Mouse (Mus musculus) liver, adult 2 months (tissue): Measurements from ENCODE around the gene Dolk. TPM values are rescaled to one million over a fixed set of nuclear protein-coding genes. Genes with fewer than 3 reads are reported as not detected.

Experiments
- DNase-seq: peaks from one replicate; pipeline ENCODE4 v3.0.0-alpha.2; 2011; ENCODE audit warnings: low read depth, low spot score; ENCODE audit errors: extremely low read depth
- H3K27ac ChIP-seq: fragments of 200-500 bp; replicated peaks from 2 replicates; pipeline ENCODE4 v1.5.1; 2012; ENCODE audit warnings: low read depth, mild to moderate bottlenecking, control low read depth, inconsistent platforms, low read length; ENCODE audit not compliant: insufficient read depth
- H3K27me3 ChIP-seq: fragments of 200-500 bp; 2 replicates; pipeline ENCODE4 v1.6.1; 2012; ENCODE audit warnings: mild to moderate bottlenecking, moderate library complexity, low read length, inconsistent platforms; ENCODE audit not compliant: control insufficient read depth, insufficient read depth
- H3K36me3 ChIP-seq: fragments of 200-500 bp; 2 replicates; pipeline ENCODE4 v1.6.1; 2012; ENCODE audit warnings: low read length, inconsistent platforms; ENCODE audit not compliant: control insufficient read depth, insufficient read depth
- H3K4me1 ChIP-seq: fragments of 200-500 bp; 2 replicates; pipeline ENCODE4 v1.6.1; 2011; ENCODE audit warnings: low read length; ENCODE audit not compliant: control insufficient read depth, insufficient read depth
- H3K4me3 ChIP-seq: fragments of 200-500 bp; 2 replicates; pipeline ENCODE4 v1.5.1; 2011; ENCODE audit warnings: low read depth, mild to moderate bottlenecking, control low read depth, low read length, moderate library complexity; ENCODE audit not compliant: insufficient read depth
- H3K79me2 ChIP-seq: fragments of 200-500 bp; 2 replicates; pipeline ENCODE4 v1.6.1; 2012; ENCODE audit warnings: inconsistent platforms, mild to moderate bottlenecking, low read length, moderate library complexity; ENCODE audit not compliant: control insufficient read depth, insufficient read depth
- H3K9ac ChIP-seq: fragments of 200-500 bp; 2 replicates; pipeline ENCODE4 v1.6.1; 2012; ENCODE audit warnings: low read depth, mild to moderate bottlenecking, control low read depth, inconsistent platforms, low read length
- CTCF ChIP-seq: fragments of 200-500 bp; IDR thresholded peaks from 2 replicates; pipeline ENCODE4 v1.5.1; 2011; ENCODE audit warnings: low read depth, low read length, control low read depth
- POLR2A ChIP-seq: fragments of 200-500 bp; IDR thresholded peaks from 2 replicates; pipeline ENCODE4 v1.6.1; 2011; ENCODE audit warnings: low read length, control low read depth; ENCODE audit not compliant: insufficient read depth; ENCODE audit errors: extremely low read depth
- WGBS: fragments of 180-500 bp; shearing (Covaris S2); methylation state at CpG from one replicate; pipeline ENCODE4 v1.1.7; 2018; 5-methylcytosine and 5-hydroxymethylcytosine counted together
- polyA plus RNA-seq: library from polyadenylated mRNA; depleted of rRNA; stranded (reverse); fragments of >200 nt; gene quantifications from 2 replicates; pipeline ENCODE4 v1.2.3, GENCODE M21; 2012
- total RNA-seq: library from RNA; depleted of rRNA; stranded (reverse); fragments of >200 nt; gene quantifications from 2 replicates; pipeline ENCODE4 v1.2.3, GENCODE M21; 2014

Dolk gene
- total and polyA plus RNA-seq, 2 experiments = 12.2 to 20.6 TPM

GRCm38 (mm10) chr2:30281651-30282050 lies 4.5 kb downstream of the Dolk start:
- TF ChIP-seq POLR2A = no peak
- TF ChIP-seq CTCF = no peak
- Histone ChIP-seq H3K4me3 (no peak overlapping the region), H3K27me3 (no peaks in the 10 kb centered on the region), H3K4me1 (peaks cover 5% of the 10 kb centered on the region), H3K36me3 (peaks cover 7% of the 10 kb centered on the region; the same call in 1 of the 2 replicates), H3K79me2 (peaks cover 12% of the 10 kb centered on the region; the same call in 1 of the 2 replicates), H3K27ac (no peak overlapping the region), H3K9ac (no peak overlapping the region)
- WGBS = 66% methylated on average over 3 of the region's 3 CpGs
- no peak for DNase-seq

DNA sequence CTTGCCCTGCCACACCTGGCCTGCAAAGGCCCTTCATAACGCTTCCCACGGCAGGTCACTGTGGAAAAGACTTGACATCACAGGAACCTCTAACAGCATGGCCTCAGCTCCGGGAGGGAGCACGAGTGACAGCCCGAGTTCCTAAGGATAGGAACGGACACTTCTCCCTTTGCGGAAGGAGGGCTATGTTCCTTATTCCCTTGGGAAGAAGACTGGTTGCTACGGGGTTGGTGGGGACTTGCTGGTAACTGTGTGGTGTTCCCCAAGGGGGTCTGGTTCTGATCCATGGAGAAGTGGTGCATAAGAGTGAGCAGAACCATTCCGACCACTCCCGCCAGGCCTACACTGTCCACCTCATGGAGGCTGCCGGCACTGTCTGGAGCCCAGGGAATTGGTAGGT lies 5.4 kb downstream of the Dolk start, which contains the start of gene Gm28038:
TSS of gene Gm28038 (plus strand) at position 301 of the 400 bp plus-strand sequence.
- WGBS = 97% methylated on average over 11 of the region's 11 CpGs
- Histone ChIP-seq H3K27me3 (no peaks in the 10 kb centered on the region), H3K79me2 (peaks cover 5% of the 10 kb centered on the region; the same call in 1 of the 2 replicates), H3K4me1 (peaks cover 5% of the 10 kb centered on the region), H3K36me3 (peaks cover 7% of the 10 kb centered on the region; the same call in 1 of the 2 replicates), H3K4me3 (no peak within 1 kb of the TSS), H3K9ac (no peak within 1 kb of the TSS), H3K27ac (no peak within 1 kb of the TSS)
- DNase-seq = no peak
- TF ChIP-seq CTCF (no peak), POLR2A (no peak)

- H3K9ac ChIP-seq = no peak overlapping the region
- peaks cover 32% of the 10 kb centered on the region for H3K4me1 ChIP-seq
- H3K79me2 ChIP-seq = peaks cover 11% of the 10 kb centered on the region
- peak overlapping the region; percentile 15 for H3K27ac ChIP-seq
- no peaks in the 10 kb centered on the region for H3K27me3 ChIP-seq
- 0% methylated on average over 1 of the region's 1 CpGs for WGBS
- peak; percentile 94 for DNase-seq
- peak; percentile 27; the same call in 1 of the 2 replicates for TF ChIP-seq CTCF
- TF ChIP-seq POLR2A = no peak
- peaks cover 17% of the 10 kb centered on the region for H3K36me3 ChIP-seq
- H3K4me3 ChIP-seq = no peak overlapping the region
Observed at GRCm38 (mm10) chr2:30270134-30270533, 16.0 kb downstream of the Dolk start.

DNA sequence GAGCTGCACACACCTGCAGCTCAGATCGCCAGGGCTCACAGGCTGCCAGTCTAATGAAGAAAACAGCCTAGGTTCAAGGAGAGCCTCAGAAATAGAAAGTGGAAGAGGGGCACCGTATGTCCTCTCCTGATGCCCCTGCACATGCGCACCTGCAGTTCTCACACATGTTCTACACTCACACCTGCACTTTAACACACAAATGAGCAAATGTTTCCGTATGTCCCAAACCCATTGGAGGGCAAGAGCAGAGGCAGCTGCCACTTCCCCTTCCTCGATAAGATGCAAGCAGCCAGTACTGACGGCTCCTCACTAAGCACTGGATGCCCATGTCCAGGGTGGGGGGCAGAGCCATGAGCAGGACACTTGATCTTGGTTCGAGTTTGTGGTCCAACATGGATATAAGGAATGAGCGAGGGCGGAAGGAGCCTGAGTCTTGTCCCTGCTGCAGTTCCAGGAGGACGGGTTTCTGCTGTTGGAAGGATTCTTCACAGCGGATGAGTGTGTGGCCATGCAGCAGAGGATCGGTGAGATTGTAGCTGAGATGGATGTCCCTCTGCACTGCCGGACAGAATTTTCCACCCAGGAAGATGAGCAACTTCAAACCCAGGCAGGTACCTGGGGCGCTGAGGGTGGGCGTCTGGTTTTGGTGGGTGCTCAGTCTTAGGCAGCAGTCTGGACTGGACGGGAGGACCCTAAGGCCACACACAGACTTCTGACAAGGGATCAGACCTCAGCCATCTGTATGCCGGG lies 16.7 kb downstream of the Dolk start:
- TF ChIP-seq POLR2A = no peak
- TF ChIP-seq CTCF = no peak
- no peak overlapping the region for H3K9ac ChIP-seq
- peaks cover 11% of the 10 kb centered on the region for H3K79me2 ChIP-seq
- DNase-seq = no peak
- WGBS = 80% methylated on average over 17 of the region's 17 CpGs
- no peaks in the 10 kb centered on the region for H3K27me3 ChIP-seq
- peak overlapping the region; percentile 98 for H3K27ac ChIP-seq
- peaks cover 13% of the 10 kb centered on the region for H3K36me3 ChIP-seq
- peaks cover 39% of the 10 kb centered on the region for H3K4me1 ChIP-seq
- no peak overlapping the region for H3K4me3 ChIP-seq

- peaks cover 11% of the 10 kb centered on the region for H3K79me2 ChIP-seq
- peaks cover 15% of the 10 kb centered on the region for H3K36me3 ChIP-seq
- H3K4me1 ChIP-seq = peaks cover 46% of the 10 kb centered on the region
- no peaks in the 10 kb centered on the region for H3K27me3 ChIP-seq
- 38% methylated on average over 4 of the region's 4 CpGs for WGBS
- peak overlapping the region; percentile 72 for H3K9ac ChIP-seq
- TF ChIP-seq CTCF (peak; percentile 17; the same call in 1 of the 2 replicates), POLR2A (no peak)
- DNase-seq = no peak
- H3K27ac ChIP-seq = peak overlapping the region; percentile 98
- H3K4me3 ChIP-seq = no peak overlapping the region
Observed at GRCm38 (mm10) chr2:30268371-30268770, 17.8 kb downstream of the Dolk start.

DNA sequence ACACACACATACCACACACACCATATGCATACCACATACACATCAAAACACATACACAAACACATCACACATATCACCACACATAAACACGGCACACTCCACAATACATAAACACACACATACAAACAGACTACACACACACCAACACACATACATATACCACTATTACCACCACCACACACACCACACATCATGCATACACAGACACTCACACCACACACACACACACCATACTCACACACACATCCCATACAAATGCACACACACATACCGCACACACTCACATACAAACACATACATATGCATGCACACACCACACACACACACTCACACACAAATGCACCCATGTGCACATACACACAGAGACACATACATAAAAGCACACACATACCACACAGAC lies 18.7 kb downstream of the Dolk start:
- peak overlapping the region; percentile 98 for H3K27ac ChIP-seq
- H3K4me3 ChIP-seq = peak overlapping the region; percentile 48
- TF ChIP-seq POLR2A (no peak), CTCF (no peak)
- peaks cover 52% of the 10 kb centered on the region for H3K4me1 ChIP-seq
- H3K9ac ChIP-seq = peak overlapping the region; percentile 72
- H3K27me3 ChIP-seq = no peaks in the 10 kb centered on the region
- H3K79me2 ChIP-seq = peaks cover 11% of the 10 kb centered on the region
- H3K36me3 ChIP-seq = peaks cover 16% of the 10 kb centered on the region
- no peak for DNase-seq
- WGBS = 73% methylated on average over 2 of the region's 2 CpGs
